19 mouse cellular contexts compared by ENCODE assay signal in genomic region chr2:160768997-160769396, GRCm38 (mm10). TPM values are rescaled to one million over a fixed set of nuclear protein-coding genes. Genes with fewer than 3 reads are reported as not detected.
DNase-seq lines count a peak whose midpoint lies in the region; ATAC-seq and TF ChIP-seq lines count a peak whose summit lies in the region.
"Had no signal": no experiment of that assay in that cellular context is flagged by ENCODE, and none has a peak within 500 bp of the region (broad histone marks: within the 10 kb centered on the region; RNA-seq: fewer than 3 reads in every experiment).

No protein-coding gene starts in this region.

- H3K36me3 ChIP-seq in forebrain, embryonic 14.5 days (ENCODE audit: control insufficient read depth, insufficient read depth, low read length) = peaks cover 32% of the 10 kb centered on the region
- H3K36me3 ChIP-seq in forebrain, embryonic 16.5 days (ENCODE audit: control insufficient read depth, insufficient read depth) = peaks cover 6% of the 10 kb centered on the region; the same call in 1 of the 2 replicates
- H3K36me3 ChIP-seq in heart, embryonic 10.5 days = peaks cover 23% of the 10 kb centered on the region
- H3K36me3 ChIP-seq in heart, embryonic 12.5 days = peaks cover 23% of the 10 kb centered on the region
- H3K36me3 ChIP-seq in lung, embryonic 15.5 days = peaks cover 13% of the 10 kb centered on the region
- H3K36me3 ChIP-seq in stomach, postnatal 0 days (ENCODE audit: control insufficient read depth, insufficient read depth, low read length) = no peaks in the 10 kb centered on the region; the same call in 1 of the 2 replicates
- H3K36me3 ChIP-seq: intestine, embryonic 15.5 days had no signal

- H3K4me1 ChIP-seq in forebrain, embryonic 14.5 days (ENCODE audit: control insufficient read depth, insufficient read depth, low read length) = no peaks in the 10 kb centered on the region
- H3K4me1 ChIP-seq in forebrain, embryonic 16.5 days (replicated peaks; ENCODE audit: control insufficient read depth, insufficient read depth, low read length) = no peaks in the 10 kb centered on the region; the same call in 1 of the 2 replicates
- peaks cover 6% of the 10 kb centered on the region; the same call in 1 of the 2 replicates for H3K4me1 ChIP-seq in heart, embryonic 10.5 days
- H3K4me1 ChIP-seq in heart, embryonic 12.5 days (replicated peaks) = peaks cover 5% of the 10 kb centered on the region
- H3K4me1 ChIP-seq in lung, embryonic 15.5 days = no peaks in the 10 kb centered on the region
- no peaks in the 10 kb centered on the region for H3K4me1 ChIP-seq in stomach, postnatal 0 days (replicated peaks; ENCODE audit: control insufficient read depth, insufficient read depth)
- H3K4me1 ChIP-seq: embryonic facial prominence, embryonic 13.5 days; hindbrain, embryonic 12.5 days; intestine, embryonic 15.5 days had no signal

- no peaks in the 10 kb centered on the region for H3K27me3 ChIP-seq in forebrain, embryonic 14.5 days (replicated peaks; ENCODE audit: control insufficient read depth, insufficient read depth, low read length)
- H3K27me3 ChIP-seq in forebrain, embryonic 16.5 days (replicated peaks; ENCODE audit: control insufficient read depth, insufficient read depth, low read length) = no peaks in the 10 kb centered on the region
- H3K27me3 ChIP-seq in heart, embryonic 10.5 days (ENCODE audit: insufficient read depth, poor library complexity, severe bottlenecking) = no peaks in the 10 kb centered on the region
- no peaks in the 10 kb centered on the region for H3K27me3 ChIP-seq in heart, embryonic 12.5 days (replicated peaks)
- H3K27me3 ChIP-seq in lung, embryonic 15.5 days = no peaks in the 10 kb centered on the region
- no peaks in the 10 kb centered on the region for H3K27me3 ChIP-seq in stomach, postnatal 0 days (ENCODE audit: control insufficient read depth, insufficient read depth, low read length)
- H3K27me3 ChIP-seq: embryonic facial prominence, embryonic 13.5 days; forebrain, embryonic 12.5 days; heart, embryonic 13.5 days; hindbrain, embryonic 12.5 days; intestine, embryonic 15.5 days had no signal

- H3K9me3 ChIP-seq in forebrain, embryonic 14.5 days (replicated peaks; ENCODE audit: control insufficient read depth, low read length) = no peaks in the 10 kb centered on the region
- no peaks in the 10 kb centered on the region for H3K9me3 ChIP-seq in forebrain, embryonic 16.5 days (ENCODE audit: control insufficient read depth, low read length)
- H3K9me3 ChIP-seq in heart, embryonic 10.5 days = no peaks in the 10 kb centered on the region
- no peaks in the 10 kb centered on the region for H3K9me3 ChIP-seq in heart, embryonic 12.5 days (replicated peaks)
- H3K9me3 ChIP-seq in lung, embryonic 15.5 days = no peaks in the 10 kb centered on the region
- no peaks in the 10 kb centered on the region for H3K9me3 ChIP-seq in stomach, postnatal 0 days (ENCODE audit: control insufficient read depth, low read length)
- H3K9me3 ChIP-seq: embryonic facial prominence, embryonic 13.5 days; forebrain, embryonic 12.5 days; G1E; heart, embryonic 13.5 days; hindbrain, embryonic 12.5 days; intestine, embryonic 15.5 days had no signal

- no peak for TF ChIP-seq CTCF in stomach, postnatal 0 days (IDR thresholded peaks at IDR 0.05; ENCODE audit: low read depth)

- no peak overlapping the region for H3K4me2 ChIP-seq in forebrain, embryonic 14.5 days (ENCODE audit: low read length)
- H3K4me2 ChIP-seq in forebrain, embryonic 16.5 days (ENCODE audit: low read length) = no peak overlapping the region
- H3K4me2 ChIP-seq in heart, embryonic 12.5 days = no peak overlapping the region
- no peak overlapping the region for H3K4me2 ChIP-seq in lung, embryonic 15.5 days
- no peak overlapping the region for H3K4me2 ChIP-seq in stomach, postnatal 0 days (replicated peaks; ENCODE audit: low read depth)
- H3K4me2 ChIP-seq: embryonic facial prominence, embryonic 13.5 days; forebrain, embryonic 12.5 days; heart, embryonic 13.5 days; hindbrain, embryonic 12.5 days; intestine, embryonic 15.5 days had no signal

- 0 out of 2 replicates have a peak, but pooled peaks have one; percentile 16 for ATAC-seq in forebrain, embryonic 14.5 days
- no peak for ATAC-seq in forebrain, embryonic 16.5 days
- no peak for ATAC-seq in heart, embryonic 12.5 days (ENCODE audit: insufficient number of reproducible peaks, low FRiP score)
- ATAC-seq in lung, embryonic 15.5 days (ENCODE audit: borderline replicate concordance, extremely low read depth, low FRiP score, low TSS enrichment) = 0 out of 2 replicates have a peak, but pooled peaks have one; percentile 33
- ATAC-seq in stomach, postnatal 0 days (ENCODE audit: low FRiP score, low TSS enrichment) = 0 out of 2 replicates have a peak, but pooled peaks have one; percentile 10
- ATAC-seq: CD4-positive, CD25-positive, alpha-beta regulatory T cell, adult 4 months; intestine, embryonic 15.5 days had no signal

- no peak overlapping the region for H3K9ac ChIP-seq in forebrain, embryonic 14.5 days (ENCODE audit: low read length)
- no peak overlapping the region for H3K9ac ChIP-seq in forebrain, embryonic 16.5 days (replicated peaks; ENCODE audit: low read depth, low read length)
- H3K9ac ChIP-seq in heart, embryonic 12.5 days = no peak overlapping the region
- no peak overlapping the region for H3K9ac ChIP-seq in lung, embryonic 15.5 days
- H3K9ac ChIP-seq in stomach, postnatal 0 days (ENCODE audit: low read length) = no peak overlapping the region
- H3K9ac ChIP-seq: embryonic facial prominence, embryonic 13.5 days; forebrain, embryonic 12.5 days; heart, embryonic 13.5 days; hindbrain, embryonic 12.5 days; intestine, embryonic 15.5 days had no signal

- H3K27ac ChIP-seq in forebrain, embryonic 14.5 days (ENCODE audit: low read depth, low read length) = no peak overlapping the region
- no peak overlapping the region for H3K27ac ChIP-seq in forebrain, embryonic 16.5 days (ENCODE audit: low read length)
- H3K27ac ChIP-seq in heart, embryonic 10.5 days = no peak overlapping the region
- H3K27ac ChIP-seq in heart, embryonic 12.5 days (ENCODE audit: poor library complexity, severe bottlenecking) = no peak overlapping the region
- no peak overlapping the region for H3K27ac ChIP-seq in lung, embryonic 15.5 days
- H3K27ac ChIP-seq in stomach, postnatal 0 days (replicated peaks) = no peak overlapping the region
- H3K27ac ChIP-seq: embryonic facial prominence, embryonic 13.5 days; forebrain, embryonic 12.5 days; heart, embryonic 13.5 days; hindbrain, embryonic 12.5 days; intestine, embryonic 15.5 days had no signal

- WGBS in forebrain, embryonic 14.5 days = 91% methylated on average over 2 of the region's 2 CpGs
- WGBS in forebrain, embryonic 16.5 days = 90% methylated on average over 2 of the region's 2 CpGs
- WGBS in heart, embryonic 10.5 days = 84% methylated on average over 2 of the region's 2 CpGs
- WGBS in heart, embryonic 12.5 days = 87% methylated on average over 2 of the region's 2 CpGs
- 86% methylated on average over 2 of the region's 2 CpGs for WGBS in lung, embryonic 15.5 days
- WGBS in stomach, postnatal 0 days = 88% methylated on average over 2 of the region's 2 CpGs

- DNase-seq in forebrain, embryonic 14.5 days (ENCODE audit: low spot score) = no peak
- DNase-seq in heart, embryonic 10.5 days (ENCODE audit: low spot score) = peak; percentile 62
- no peak for DNase-seq in lung, postnatal 10 days
- DNase-seq in stomach, postnatal 0 days (ENCODE audit: low spot score) = no peak
- DNase-seq: adrenal gland, adult 8-10 months; B cell, adult 2 months; cerebellum, adult 11-12 months; cerebellum, adult 9-10 months; heart, postnatal 4 days had no signal

- no peak for TF ChIP-seq EP300 in stomach, postnatal 0 days (optimal IDR thresholded peaks at IDR 0.05)

- no peak overlapping the region for H3K4me3 ChIP-seq in forebrain, embryonic 14.5 days (ENCODE audit: low read depth, low read length)
- no peak overlapping the region for H3K4me3 ChIP-seq in forebrain, embryonic 16.5 days (replicated peaks; ENCODE audit: low read length)
- H3K4me3 ChIP-seq in heart, embryonic 10.5 days = no peak overlapping the region
- no peak overlapping the region for H3K4me3 ChIP-seq in heart, embryonic 12.5 days
- no peak overlapping the region for H3K4me3 ChIP-seq in lung, embryonic 15.5 days
- no peak overlapping the region for H3K4me3 ChIP-seq in stomach, postnatal 0 days (ENCODE audit: low read depth, low read length)
- H3K4me3 ChIP-seq: embryonic facial prominence, embryonic 13.5 days; forebrain, embryonic 12.5 days; heart, embryonic 13.5 days; hindbrain, embryonic 12.5 days; intestine, embryonic 15.5 days had no signal

RNA-seq across cellular contexts. Expression of gene Plcg1, which starts 37.9 kb away (rescaled TPM):
- 40.2 and 48.7 TPM in 2 replicates for polyA plus RNA-seq in forebrain, embryonic 14.5 days (2014; fragmentation: Nextera tagmentation; extraction: Ambion mirVana)
- polyA plus RNA-seq in forebrain, embryonic 16.5 days (2015; fragmentation: Nextera tagmentation; extraction: Ambion mirVana) = 83.2 and 84.4 TPM in 2 replicates
- 37.5 and 44.9 TPM in 2 replicates for polyA plus RNA-seq in heart, embryonic 10.5 days (2016; fragmentation: Nextera tagmentation; extraction: Ambion mirVana)
- polyA plus RNA-seq in heart, embryonic 12.5 days (2016; fragmentation: Nextera tagmentation; extraction: Ambion mirVana) = 47.4 TPM in 2 replicates
- 51.4 and 53.3 TPM in 2 replicates for polyA plus RNA-seq in lung, embryonic 15.5 days (2015; fragmentation: Nextera tagmentation; extraction: Ambion mirVana)
- polyA plus RNA-seq in stomach, postnatal 0 days (2015; fragmentation: Nextera tagmentation; extraction: Ambion mirVana) = 11.4 and 11.5 TPM in 2 replicates

Comparison
In these comparisons a context has a peak if more than half of its experiments do, and no peak if none do; other contexts are left out.
1. ATAC-seq: peak in forebrain, embryonic 14.5 days (single experiment), lung, embryonic 15.5 days (single experiment) and stomach, postnatal 0 days (single experiment); none in forebrain, embryonic 16.5 days (single experiment) and heart, embryonic 12.5 days (single experiment).